ENCODE assay signal across 9 mouse cellular contexts in the genomic region with DNA sequence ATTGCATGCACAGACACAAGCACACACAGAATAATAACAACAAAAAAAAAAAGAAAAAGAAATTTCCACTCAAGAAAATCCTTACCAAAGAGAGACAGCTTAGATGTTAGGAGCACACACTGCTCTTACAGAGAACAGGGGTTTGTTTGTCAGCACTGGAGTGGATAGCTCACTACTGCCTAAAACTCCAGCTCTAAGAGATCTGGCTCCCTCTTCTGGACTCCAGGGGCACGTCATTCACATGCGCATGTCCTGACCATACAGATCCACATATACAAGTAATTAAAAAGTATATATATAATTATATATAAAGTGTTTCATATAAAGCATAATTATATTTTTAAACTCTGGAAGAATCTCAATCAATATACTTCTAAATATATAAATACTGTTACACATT.
A peak's percentile ranks its signal among the peaks of the same experiment; 100 is the strongest.
DNase-seq lines count a peak whose midpoint lies in the region; ATAC-seq and TF ChIP-seq lines count a peak whose summit lies in the region.
"Had no signal": no experiment of that assay in that cellular context is flagged by ENCODE, and none has a peak within 500 bp of the region (broad histone marks: within the 10 kb centered on the region; RNA-seq: fewer than 3 reads in every experiment).

No protein-coding gene starts in this region.

- no peak overlapping the region for H3K4me3 ChIP-seq in forebrain, postnatal 0 days (ENCODE audit: low read depth, low read length)
- no peak overlapping the region for H3K4me3 ChIP-seq in forebrain, embryonic 15.5 days
- H3K4me3 ChIP-seq in lung, postnatal 0 days (ENCODE audit: low read depth, low read length), result no peak overlapping the region
- H3K4me3 ChIP-seq: myocyte had no signal

- no peak for ATAC-seq in forebrain, postnatal 0 days
- no peak for ATAC-seq in forebrain, embryonic 15.5 days (replicated peaks)
- ATAC-seq in lung, postnatal 0 days, result no peak

- no peak overlapping the region for H3K9ac ChIP-seq in forebrain, postnatal 0 days
- no peak overlapping the region for H3K9ac ChIP-seq in forebrain, embryonic 15.5 days (replicated peaks)
- no peak overlapping the region for H3K9ac ChIP-seq in lung, postnatal 0 days (replicated peaks; ENCODE audit: low read depth)

- no peaks in the 10 kb centered on the region for H3K27me3 ChIP-seq in forebrain, postnatal 0 days (ENCODE audit: insufficient read depth, low read length)
- H3K27me3 ChIP-seq in forebrain, embryonic 15.5 days, result no peaks in the 10 kb centered on the region
- H3K27me3 ChIP-seq in lung, postnatal 0 days (replicated peaks; ENCODE audit: insufficient read depth, low read length), result no peaks in the 10 kb centered on the region

- no peaks in the 10 kb centered on the region for H3K36me3 ChIP-seq in forebrain, postnatal 0 days (ENCODE audit: insufficient read depth)
- no peaks in the 10 kb centered on the region for H3K36me3 ChIP-seq in forebrain, embryonic 15.5 days
- H3K36me3 ChIP-seq in lung, postnatal 0 days (ENCODE audit: insufficient read depth, low read length), result no peaks in the 10 kb centered on the region

- peak; percentile 51 for TF ChIP-seq CTCF in forebrain, postnatal 0 days (IDR thresholded peaks at IDR 0.05; ENCODE audit: low read depth)
- peak; percentile 48 for TF ChIP-seq CTCF in lung, postnatal 0 days (IDR thresholded peaks at IDR 0.05)

- no peak overlapping the region for H3K4me2 ChIP-seq in forebrain, postnatal 0 days (ENCODE audit: low read depth)
- H3K4me2 ChIP-seq in forebrain, embryonic 15.5 days (replicated peaks), result no peak overlapping the region
- no peak overlapping the region for H3K4me2 ChIP-seq in lung, postnatal 0 days (replicated peaks; ENCODE audit: low read depth, low read length)

- intact Hi-C loops in heart, postnatal 36 days (cut with DNase I), result loop anchor here (5.0 kb wide), 1 partner anchor 342 kb away; no protein-coding TSS in a partner anchor

- no peaks in the 10 kb centered on the region for H3K4me1 ChIP-seq in forebrain, postnatal 0 days (ENCODE audit: insufficient read depth)
- H3K4me1 ChIP-seq in forebrain, embryonic 15.5 days, result peaks cover 3% of the 10 kb centered on the region; the same call in 1 of the 2 replicates
- no peaks in the 10 kb centered on the region for H3K4me1 ChIP-seq in lung, postnatal 0 days (ENCODE audit: insufficient read depth, low read depth, low read length)

- H3K27ac ChIP-seq in forebrain, postnatal 0 days (ENCODE audit: low read depth, low read length), result no peak overlapping the region
- H3K27ac ChIP-seq in forebrain, embryonic 15.5 days (replicated peaks), result no peak overlapping the region
- no peak overlapping the region for H3K27ac ChIP-seq in lung, postnatal 0 days (ENCODE audit: low read length)

- DNase-seq in forebrain, postnatal 0 days, result no peak
- DNase-seq in lung, postnatal 0 days (ENCODE audit: low spot score), result no peak
- no peak for DNase-seq in lung, postnatal 36 days
- peak; percentile 39 to 42 for DNase-seq in cerebellum, adult 18-20 months
- DNase-seq in mesoderm, embryonic 11.5 days (ENCODE audit: low read depth, low spot score), result peak; percentile 34
- no peak for DNase-seq in heart, postnatal 36 days
- no peak for DNase-seq in gastrocnemius, postnatal 4 days (ENCODE audit: low spot score in 2 of 2)

- WGBS in forebrain, postnatal 0 days, result 81% methylated on average over 2 of the region's 2 CpGs
- WGBS in forebrain, embryonic 15.5 days, result 70% methylated on average over 2 of the region's 2 CpGs
- 78% methylated on average over 2 of the region's 2 CpGs for WGBS in lung, postnatal 0 days

- H3K9me3 ChIP-seq in forebrain, postnatal 0 days (ENCODE audit: low read length), result no peaks in the 10 kb centered on the region
- H3K9me3 ChIP-seq in forebrain, embryonic 15.5 days, result no peaks in the 10 kb centered on the region
- H3K9me3 ChIP-seq in lung, postnatal 0 days (ENCODE audit: low read length), result no peaks in the 10 kb centered on the region

- no peak for TF ChIP-seq EP300 in lung, postnatal 0 days (IDR thresholded peaks at IDR 0.05)

Comparison
In these comparisons a context has a peak if more than half of its experiments do, and no peak if none do; other contexts are left out.
1. DNase-seq: peak in cerebellum, adult 18-20 months (2 of 2) and mesoderm, embryonic 11.5 days (single experiment); none in forebrain, postnatal 0 days (single experiment), lung, postnatal 0 days (single experiment), lung, postnatal 36 days (single experiment), heart, postnatal 36 days (0 of 2) and gastrocnemius, postnatal 4 days (0 of 2).